Mouse (Mus musculus) CH12.LX (cell line): ENCODE measurements around the gene Zbtb20.

Experiments
- CTCF ChIP-seq, 2 experiments: IDR thresholded peaks in 1 of 2; conservative IDR thresholded peaks in 1 of 2; 2 replicates each; pipeline ENCODE4 v1.5.1; 2011 to 2012; ENCODE audit warnings: low read depth in 2 of 2, low read length in 2 of 2, improper control_type of control experiment in 1 of 2, inconsistent platforms in 1 of 2, mild to moderate bottlenecking in 1 of 2, moderate library complexity in 1 of 2
- EP300 ChIP-seq: IDR thresholded peaks from 2 replicates; pipeline ENCODE4 v1.6.1; 2011; ENCODE audit warnings: low read length, improper control_type of control experiment
- MEF2A ChIP-seq: IDR thresholded peaks from 2 replicates; pipeline ENCODE4 v1.6.1; 2014; ENCODE audit warnings: low read depth, mild to moderate bottlenecking, inconsistent platforms, low read length, improper control_type of control experiment, borderline replicate concordance
- POLR2A ChIP-seq: IDR thresholded peaks from 2 replicates; pipeline ENCODE4 v1.6.1; 2011; ENCODE audit warnings: low read depth, mild to moderate bottlenecking, improper control_type of control experiment, low read length
- UBTF ChIP-seq: IDR thresholded peaks from 2 replicates; pipeline ENCODE4 v1.6.1; 2012; ENCODE audit warnings: low read depth, mild to moderate bottlenecking, inconsistent platforms, low read length, improper control_type of control experiment, moderate library complexity
- USF2 ChIP-seq: conservative IDR thresholded peaks from 2 replicates; pipeline ENCODE4 v1.6.1; 2011; ENCODE audit warnings: low read depth, low read length, improper control_type of control experiment
- ZC3H11A ChIP-seq: IDR thresholded peaks from 2 replicates; pipeline ENCODE4 v1.6.1; 2012; ENCODE audit warnings: low read depth, mild to moderate bottlenecking, inconsistent platforms, low read length, improper control_type of control experiment
- ZKSCAN1 ChIP-seq: IDR thresholded peaks from 2 replicates; pipeline ENCODE4 v1.6.1; 2012; ENCODE audit warnings: low read depth, inconsistent platforms, low read length, improper control_type of control experiment, borderline replicate concordance

- TF ChIP-seq CTCF (conservative IDR thresholded peaks at IDR 0.05 in 1 of 2, IDR thresholded peaks at IDR 0.05 in 1 of 2; ENCODE audit: low read depth in 2 of 2, low read length in 2 of 2) (no peak), EP300 (no peak), MEF2A (no peak), POLR2A (no peak), UBTF (no peak), USF2 (no peak), ZC3H11A (no peak), ZKSCAN1 (no peak)
These were observed 454.5 kb downstream of the Zbtb20 start for GRCm38 (mm10) chr16:43330206-43330605.
